Mouse (Mus musculus) left cerebral cortex, postnatal 14 days (tissue): ENCODE measurements at regions not wholly inside any gene's neighbourhood (a gene's known extent, or its start where the extent isn't known, plus 50 kb on each side); places are given as distances from the start of the nearest gene placed in this dataset.
"Not testable (repeated sequence)": the region's sequence is repeated elsewhere in the genome, so short reads cannot be mapped to it uniquely, and the experiment has no call there.

Source experiments
- DNase-seq, 2 experiments: peaks; one replicate each; pipeline ENCODE4 v3.0.0; 2021 to 2022; ENCODE audit warnings: low spot score in 2 of 2, mixed read lengths in 1 of 2
- intact Hi-C: fragments of 180-260 bp; cut with DNase I; formaldehyde crosslinking; loops from one replicate; pipeline ENCODE4 v1.15.1; 2025

DNA sequence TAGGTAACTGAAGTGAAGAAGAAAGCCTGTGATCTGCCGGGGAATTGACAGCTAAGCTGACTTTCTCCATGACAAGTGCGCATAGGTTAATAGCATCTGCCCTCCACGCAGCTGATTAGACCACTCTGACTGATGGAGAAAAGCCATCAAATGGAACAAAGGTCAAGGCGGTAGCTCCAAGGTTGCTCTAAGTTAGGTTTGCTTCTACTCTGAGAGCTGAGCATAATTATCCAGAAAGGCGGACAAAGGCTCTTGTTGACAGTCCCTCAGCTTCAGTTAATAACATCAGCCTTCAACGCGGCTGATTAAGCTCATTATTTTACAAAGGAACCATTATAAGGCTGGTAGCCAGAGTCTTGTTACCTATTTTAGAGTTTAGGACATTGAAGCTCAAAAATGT is 54.0 kb upstream of the Enpep start:
- no peak for DNase-seq
- intact Hi-C loops: no loop called here

DNA sequence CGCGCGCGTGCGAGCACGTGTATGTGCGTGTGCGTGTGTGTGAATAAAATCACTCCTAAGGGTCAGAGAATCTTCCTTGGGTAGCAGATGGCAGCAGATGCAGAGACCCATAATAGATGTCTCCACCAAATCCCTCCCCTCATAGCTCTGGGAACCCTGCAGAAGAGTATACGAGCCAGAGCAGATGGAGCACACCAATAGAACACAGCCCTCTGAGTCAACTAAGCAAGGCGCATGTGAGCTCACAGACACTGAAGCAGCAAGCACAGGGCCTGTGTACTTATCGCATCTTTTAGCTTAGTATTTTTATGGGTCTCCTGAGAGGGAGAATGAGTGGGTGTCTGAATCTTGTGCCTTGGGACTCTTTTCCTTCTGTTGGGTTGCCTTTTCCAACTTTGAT is 58.0 kb upstream of the Enpep start:
- intact Hi-C loops: no loop called here
- no peak for DNase-seq

DNA sequence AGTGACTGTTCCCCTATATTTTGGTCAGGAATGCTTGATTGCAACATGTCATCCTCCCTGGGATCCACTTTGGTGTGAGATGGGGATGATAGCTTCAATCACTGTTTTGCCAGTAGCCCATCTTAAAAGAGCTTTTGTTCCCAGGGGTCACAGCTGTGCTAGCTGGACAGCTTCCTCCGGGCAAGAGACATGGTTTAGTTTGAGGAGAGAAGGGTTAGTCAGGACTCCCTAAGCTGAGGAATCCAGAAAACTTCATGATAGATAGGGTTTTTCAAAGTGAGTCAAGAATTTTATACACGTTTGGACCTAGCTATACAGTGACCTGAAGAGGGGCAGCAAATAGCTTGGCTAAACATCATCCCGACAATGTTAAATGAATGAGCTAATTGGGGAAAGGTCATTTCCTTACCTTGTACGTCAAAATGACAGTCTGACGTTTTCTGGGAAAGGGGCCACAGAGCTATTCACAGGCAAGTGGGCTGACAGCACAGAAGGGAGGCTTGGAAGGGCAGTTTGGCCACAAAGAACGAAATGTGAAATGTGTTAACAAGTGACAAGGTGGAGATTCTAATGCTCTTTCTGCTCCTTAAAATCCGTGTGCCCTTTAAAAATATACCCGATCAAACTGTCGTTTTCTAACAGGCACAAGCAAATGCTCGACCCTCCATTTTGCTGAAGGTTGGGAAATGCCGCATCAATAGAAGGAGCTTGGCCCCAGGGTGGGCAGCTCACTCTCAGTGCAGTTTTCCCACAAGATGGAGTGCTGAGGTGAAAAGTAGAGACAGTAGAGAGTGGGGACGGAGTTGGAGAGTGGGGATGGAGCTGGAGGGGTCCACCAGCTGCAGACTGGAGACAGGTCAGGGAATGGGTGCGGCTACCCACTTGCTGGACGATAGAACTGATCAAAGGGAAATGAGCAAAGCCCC is 59.6 kb upstream of the Enpep start:
- intact Hi-C loops: no loop called here
- no peak for DNase-seq

DNA sequence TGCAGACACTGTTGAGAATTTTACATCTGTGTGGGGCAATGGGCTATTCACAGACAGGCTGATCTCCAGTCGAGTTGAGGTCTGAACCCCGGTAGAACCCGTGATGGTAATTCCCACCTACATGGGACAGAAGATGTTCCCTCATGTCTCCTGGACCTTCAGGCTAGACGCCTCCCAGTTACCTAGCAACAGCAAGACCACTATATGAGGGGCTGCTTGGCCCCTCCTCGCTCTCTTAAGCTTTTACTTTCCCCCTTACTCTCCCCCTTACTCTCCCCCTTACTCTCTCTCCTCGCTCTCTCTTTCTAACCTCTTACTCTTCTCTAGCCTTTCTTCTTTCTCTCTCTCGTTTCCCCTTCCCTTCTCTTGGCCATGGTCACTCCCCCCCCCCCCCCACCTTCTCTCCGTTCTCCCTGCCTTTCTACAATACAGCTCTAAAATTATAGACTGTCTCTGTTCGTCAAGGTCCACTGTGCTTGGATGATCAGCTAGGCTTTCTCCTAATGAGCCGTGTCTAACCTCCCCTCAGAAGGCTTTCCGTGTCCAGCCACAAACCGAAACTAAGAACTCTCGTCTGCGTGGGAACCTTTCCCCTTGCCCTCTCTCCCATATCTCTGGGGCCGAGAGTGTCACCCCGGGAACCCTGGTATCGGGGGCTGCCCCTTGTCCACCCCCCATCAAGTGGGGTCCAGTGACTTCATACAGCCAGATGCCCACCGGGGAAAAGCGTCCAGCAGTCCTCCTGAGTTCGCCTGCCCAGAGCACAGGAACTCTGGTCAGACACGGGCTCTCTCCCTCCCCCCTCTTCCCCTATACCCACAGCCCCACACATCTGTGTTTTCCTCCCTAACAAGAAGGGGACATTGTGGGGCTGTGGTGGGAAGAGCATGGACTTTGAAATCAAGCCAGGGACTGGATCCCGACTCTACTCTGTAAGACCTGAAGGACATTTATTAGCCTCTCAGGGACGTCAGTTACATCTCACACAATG is 60.6 kb upstream of the Enpep start:
- no peak for DNase-seq
- intact Hi-C loops: no loop called here

DNA sequence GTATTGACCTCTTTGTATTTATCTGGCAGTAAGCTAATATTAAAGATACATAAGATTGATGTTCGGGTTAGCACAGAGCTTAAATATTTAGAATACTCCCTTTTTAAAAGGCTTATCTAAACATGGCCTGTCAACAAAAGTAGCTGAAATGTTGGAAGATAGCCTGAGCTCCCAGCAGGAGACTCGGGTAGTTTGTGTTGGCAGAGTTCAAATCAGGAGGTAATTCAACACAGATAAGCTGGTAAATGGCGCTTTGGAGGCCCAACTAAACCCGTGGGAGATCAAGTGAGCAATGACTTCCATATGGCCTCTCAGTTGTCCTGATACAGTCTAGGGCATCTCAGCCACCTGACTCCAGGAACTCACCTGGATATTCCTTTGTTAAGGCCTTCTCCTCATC is 65.0 kb upstream of the Enpep start:
- no peak for DNase-seq
- intact Hi-C loops: no loop called here

DNA sequence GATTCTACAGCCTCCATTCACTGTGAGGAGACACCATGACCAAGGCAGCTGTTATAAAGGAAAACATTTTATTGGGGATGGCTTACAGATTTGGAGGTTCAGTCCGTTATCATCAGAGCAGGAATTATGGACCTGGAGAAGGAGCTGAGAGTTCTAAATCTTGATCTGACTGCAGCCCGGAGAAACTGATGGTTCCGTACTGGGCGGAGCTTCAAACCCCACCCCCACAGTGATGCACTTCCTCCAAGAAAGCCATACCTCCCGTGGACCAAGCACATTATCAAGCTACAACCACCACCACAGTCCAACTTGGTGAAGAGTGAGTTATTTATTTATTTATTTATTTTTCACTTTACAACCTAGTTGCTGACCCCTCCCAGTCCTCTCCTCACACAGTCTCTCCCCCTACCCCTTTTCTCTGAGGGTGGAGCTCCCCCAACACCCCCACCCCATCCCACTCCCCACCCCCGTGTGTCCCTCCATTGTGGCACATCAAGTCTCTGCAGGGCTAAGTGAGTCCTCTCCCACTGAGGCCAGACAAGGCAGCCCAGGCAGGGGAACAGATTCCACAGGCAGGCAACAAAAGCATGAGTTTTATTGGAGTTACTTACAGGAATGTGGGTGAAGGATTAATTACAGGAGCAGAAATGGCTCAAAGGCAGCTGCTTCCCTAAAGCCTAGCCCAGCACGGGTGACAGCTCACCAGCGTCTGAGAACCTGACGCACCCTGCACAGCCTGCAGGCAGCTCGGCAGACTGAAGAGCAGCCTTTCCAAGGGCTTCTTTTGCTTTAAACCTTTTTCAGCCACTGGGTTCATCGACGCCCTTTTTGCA is 67.8 kb upstream of the Enpep start:
- no peak for DNase-seq
- intact Hi-C loops: no loop called here

DNA sequence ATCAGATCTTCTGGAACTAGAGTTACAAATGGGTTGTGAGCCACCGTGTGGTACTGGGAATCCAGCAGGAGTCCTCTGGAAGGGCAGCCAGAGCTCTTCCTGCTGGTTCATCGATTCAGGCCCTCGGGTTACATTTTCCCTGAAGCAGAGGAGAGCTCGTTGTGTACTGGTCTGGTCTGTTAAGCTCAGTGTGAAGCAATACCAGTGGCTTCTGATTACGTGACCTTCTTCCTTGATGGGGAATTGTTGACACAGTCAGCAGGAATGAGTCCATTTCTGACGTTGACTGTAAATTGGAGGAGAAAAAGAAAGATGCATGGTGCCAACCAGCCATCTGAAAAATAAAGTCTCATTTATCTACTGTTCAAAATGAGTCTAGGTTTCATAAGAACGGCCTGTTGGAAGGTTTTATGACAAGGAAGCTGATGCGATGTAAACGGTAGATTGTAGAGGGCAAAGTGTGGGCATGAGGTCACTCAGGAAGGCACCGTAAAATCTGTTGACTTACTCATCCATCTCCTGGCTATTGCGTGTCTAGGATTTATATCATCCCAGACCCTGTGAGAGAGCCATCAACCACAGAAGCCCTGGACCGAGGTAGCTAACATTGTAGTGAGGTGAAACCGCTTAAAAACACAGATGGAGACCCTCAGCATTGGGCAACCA is 79.0 kb upstream of the Enpep start:
- no peak for DNase-seq
- intact Hi-C loops: no loop called here

DNA sequence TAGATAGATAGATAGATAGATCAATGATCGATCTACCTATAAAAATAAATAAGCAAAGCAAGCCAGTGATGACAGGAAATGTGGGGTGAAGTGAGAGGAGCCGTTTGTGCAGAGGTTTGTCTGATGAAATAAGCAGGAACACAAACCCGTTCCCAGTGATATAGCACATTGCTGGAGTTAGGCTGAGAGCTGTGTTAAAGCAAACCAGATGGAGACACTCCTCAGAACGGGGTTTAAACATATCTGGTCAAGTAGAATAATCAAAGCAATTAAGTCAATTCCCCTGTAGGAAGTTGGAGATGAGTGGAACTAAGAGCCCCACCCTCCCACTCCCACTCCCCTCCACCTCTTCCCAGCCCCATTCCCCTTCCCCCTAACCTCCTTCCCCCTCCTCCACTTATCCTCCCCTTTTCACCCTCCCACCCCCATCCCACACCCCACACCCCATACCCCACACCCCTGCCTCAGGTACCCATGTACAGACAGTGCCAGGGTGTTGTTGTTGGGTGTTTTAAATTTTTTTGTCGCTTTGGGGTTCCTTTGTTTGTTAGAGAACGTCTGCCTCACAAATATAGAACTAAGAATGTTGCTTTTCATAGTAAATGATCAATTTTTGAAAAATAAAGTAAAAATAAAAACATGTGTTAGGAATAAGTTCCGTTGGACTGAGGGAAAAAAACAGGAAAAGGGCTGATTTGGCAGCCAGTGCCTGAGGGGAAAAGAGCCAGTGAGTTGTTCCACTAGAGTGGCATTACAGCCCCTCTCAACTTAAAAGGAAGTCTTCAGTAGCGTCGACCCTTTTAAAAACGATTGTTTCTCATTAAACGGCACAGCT is 79.8 kb upstream of the Enpep start:
- DNase-seq: no peak
- intact Hi-C loops: no loop called here

DNA sequence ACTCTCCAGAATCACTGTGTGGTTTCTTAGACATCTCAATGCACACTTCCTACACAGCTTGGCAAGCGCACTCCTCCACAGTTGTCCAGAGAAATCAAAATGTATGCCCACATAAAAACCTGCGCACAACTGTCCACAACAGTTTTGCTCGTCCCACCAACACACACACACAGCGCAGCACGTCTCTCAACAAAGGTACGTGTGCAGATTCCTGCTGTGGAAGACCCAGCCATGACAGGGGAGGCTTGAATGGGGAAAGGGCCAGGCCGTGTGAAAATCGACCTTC is 80.4 kb upstream of the Enpep start:
- peak; percentile 12 to 18 for DNase-seq
- intact Hi-C loops: no loop called here

DNA sequence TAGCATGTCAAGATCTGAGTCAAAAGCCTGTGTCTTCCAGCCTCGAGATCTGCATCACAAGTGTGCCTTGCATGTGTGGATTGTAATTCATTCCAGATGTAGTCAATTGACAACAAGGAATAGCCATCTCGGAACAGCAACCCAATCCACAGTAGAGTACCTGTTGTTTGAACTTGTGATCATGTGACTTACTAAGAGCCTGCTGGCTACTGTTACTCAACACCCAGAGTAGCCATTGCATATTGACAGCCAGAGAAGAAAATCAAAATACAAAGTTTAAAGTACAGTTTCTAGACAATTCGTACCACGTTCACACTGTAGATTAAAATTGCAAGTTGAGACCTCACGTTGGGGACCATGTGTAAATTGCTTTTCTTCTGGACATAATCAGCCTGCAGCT is 83.1 kb upstream of the Enpep start:
- intact Hi-C loops: no loop called here
- no peak for DNase-seq

DNA sequence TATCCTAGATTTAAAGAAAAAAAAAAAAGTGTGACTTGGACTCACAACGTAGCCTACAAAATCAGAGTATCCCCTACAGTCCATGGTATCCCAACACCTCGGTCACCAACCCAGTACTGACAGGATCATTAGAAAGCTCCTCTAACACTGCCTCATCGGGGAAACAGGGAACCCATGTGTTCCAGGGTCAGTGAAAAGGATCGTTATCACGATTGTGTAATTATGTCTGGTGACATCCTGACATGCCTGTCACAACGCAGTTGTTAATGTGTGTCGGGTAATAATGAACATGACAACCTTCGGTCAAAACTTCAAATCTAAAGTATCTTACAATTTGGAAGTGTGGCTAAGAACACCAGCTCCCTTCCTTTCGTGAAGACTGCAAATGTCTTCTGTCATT is 83.8 kb upstream of the Enpep start:
- intact Hi-C loops: no loop called here
- DNase-seq: no peak

DNA sequence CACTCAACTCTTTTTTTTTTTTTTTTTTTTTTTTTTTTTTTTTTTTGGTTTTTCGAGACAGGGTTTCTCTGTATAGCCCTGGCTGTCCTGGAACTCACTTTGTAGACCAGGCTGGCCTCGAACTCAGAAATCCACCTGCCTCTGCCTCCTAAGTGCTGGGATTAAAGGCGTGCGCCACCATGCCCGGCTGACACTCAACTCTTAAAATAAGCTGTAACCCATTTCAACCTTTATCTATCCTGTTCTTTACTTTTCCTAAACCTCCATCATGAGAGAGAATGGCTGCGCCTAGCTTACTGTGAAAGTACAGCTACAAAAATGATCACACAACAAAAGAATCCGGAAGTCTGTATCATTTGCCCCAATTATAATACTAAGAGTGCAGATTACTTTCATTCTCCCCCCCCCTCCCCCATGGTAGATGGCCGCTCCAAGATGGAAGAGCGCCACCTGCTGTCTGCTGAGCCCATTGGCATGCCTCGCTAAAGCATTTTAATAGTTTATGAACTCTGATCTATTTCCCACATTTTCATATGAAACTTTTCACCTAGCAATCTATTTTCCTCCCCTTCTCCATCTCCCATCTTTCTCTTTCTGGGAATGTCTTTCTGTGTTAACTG is 89.2 kb upstream of the Enpep start:
- not testable (repeated sequence) for DNase-seq

DNA sequence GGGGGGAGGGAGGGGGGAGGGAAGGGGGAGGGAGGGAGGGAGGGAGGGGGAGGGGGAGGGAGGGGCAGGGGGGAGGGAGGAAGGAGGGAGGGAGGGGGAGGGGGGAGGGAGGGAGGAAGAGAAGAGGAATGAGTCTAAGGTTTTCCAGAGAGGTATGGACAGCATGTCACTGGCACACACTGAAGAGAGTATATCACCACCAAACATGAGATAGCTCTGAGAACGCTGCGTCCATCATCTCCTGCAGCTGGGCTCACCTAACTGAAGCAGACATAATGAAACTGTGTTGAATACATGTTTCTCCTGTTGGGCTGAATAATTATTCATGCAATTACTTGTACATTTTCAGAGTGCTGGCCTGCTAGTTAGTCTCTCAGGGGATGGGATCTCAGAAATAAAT is 96.2 kb upstream of the Enpep start:
- no peak for DNase-seq
- intact Hi-C loops: no loop called here

More for the DNA sequence above, 89.2 kb upstream of the Enpep start:
- intact Hi-C loops: loop anchor here (2.0 to 5.0 kb wide), 2 partner anchors 113 to 266 kb away; no protein-coding TSS in a partner anchor

DNA sequence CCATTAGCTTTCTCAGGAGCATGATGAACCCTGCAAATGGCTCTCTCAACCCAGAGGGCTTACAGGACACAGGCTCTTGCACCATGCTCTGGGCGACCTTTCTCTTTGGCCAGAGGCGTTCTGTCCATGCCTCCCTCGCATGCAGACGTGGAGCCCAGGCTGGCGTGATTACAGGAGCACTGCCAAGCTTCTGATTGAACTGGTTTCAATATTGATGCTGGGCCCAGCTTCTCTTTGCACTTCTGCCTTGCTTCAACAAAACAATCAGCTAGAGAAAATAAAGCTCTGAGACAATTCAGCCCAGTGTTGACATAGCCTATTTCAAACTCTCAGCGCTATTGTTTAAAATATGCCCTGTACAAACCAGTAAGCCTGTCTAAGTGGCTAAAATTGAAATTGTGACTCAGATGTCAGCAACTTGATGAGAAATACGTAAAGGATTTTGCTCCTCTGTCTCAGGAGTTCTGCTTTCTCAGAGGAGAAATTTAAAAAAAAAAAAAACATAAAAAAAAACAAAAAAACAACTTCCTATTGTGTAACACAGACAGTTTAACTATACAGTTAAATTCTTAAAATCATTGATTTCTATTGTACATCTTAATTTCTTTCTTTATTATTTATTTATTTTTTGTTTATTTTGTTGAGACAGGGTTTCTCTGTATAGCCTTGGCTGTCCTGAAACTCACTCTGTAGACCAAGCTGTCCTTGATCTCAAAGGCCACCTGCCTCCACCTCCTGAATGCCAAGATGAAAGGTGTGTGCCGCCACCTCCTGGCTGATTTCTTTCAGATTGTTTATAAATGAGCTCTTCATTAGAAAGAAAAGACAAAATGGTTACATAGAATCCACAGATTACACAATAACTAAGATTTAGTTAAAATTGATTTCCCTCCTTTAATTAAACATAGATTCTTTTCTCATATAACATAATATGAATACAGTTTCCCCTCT is 96.9 kb upstream of the Enpep start:
- intact Hi-C loops: no loop called here

DNA sequence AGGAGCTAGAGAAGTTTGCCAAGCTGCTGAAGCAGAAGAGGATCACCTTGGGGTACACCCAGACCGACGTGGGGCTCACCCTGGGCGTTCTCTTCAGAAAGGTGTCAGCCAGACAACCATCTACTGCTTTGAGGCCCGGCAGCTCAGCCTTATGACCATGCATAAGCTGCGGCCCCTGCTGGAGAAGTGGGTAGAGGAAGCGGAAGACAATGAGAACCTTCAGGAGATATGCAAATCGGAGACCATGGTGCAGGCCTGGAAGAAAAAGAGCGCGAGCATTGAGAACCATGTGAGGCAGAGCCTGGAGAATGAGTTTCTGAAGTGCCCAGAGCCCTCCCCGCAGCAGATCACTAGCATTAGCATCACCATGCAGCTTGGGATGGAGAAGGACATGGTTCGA is 98.1 kb upstream of the Elovl6 start:
- intact Hi-C loops: no loop called here
- no peak for DNase-seq

More for the DNA sequence above, 96.9 kb upstream of the Enpep start:
- DNase-seq: peak in 1 of 2 experiments; percentile 8

DNA sequence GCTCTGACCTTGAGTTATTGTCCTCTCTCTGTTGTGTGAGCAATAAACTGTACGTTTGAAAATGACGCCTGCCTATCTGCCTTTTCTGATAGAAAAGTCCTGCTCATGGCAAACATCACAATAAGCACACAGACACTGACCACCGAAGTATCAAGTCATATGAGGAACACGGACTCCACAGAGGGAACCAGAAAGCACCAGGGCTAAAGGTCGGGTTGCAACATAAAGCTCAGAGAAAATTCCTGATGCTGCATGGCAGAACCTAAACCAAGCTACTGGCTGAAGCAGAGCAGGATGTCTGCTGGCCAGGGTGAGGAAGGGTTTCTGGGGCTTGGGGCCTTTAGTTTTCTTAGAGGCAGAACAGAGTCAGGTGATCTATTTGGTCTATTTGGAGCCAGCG is 94.5 kb upstream of the Elovl6 start:
- no peak for DNase-seq
- intact Hi-C loops: no loop called here

DNA sequence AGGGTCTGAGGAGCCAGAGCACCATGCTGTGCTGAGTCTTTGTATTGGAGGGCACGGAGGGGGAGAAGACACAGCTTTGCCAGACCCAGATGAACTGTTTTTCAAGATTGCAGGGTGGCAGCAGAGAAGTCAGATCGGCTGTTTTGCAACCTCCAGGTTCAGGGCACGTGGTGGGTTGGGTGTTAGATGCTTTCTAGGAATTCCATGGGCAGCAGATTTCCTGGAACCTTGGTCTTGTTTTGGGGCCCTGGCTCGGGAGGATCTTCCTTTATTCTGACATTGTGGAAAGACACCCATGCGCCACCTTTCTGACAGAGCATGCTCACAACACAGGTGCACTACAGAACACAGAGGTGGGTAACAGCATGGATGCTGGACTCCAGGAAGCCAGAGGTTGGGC is 89.4 kb upstream of the Elovl6 start:
- no peak for DNase-seq
- intact Hi-C loops: no loop called here
